Mouse (Mus musculus) liver, embryonic 14.5 days (tissue): ENCODE data around the gene Disc1.

Source experiments
- CTCF ChIP-seq: IDR thresholded peaks from 2 replicates; pipeline ENCODE4 v1.5.1; 2016; ENCODE audit warnings: antibody characterized with exemption, low read depth, control low read depth
- EP300 ChIP-seq: IDR thresholded peaks from 2 replicates; pipeline ENCODE4 v1.6.1; 2016; ENCODE audit warnings: antibody characterized with exemption, low read depth

DNA sequence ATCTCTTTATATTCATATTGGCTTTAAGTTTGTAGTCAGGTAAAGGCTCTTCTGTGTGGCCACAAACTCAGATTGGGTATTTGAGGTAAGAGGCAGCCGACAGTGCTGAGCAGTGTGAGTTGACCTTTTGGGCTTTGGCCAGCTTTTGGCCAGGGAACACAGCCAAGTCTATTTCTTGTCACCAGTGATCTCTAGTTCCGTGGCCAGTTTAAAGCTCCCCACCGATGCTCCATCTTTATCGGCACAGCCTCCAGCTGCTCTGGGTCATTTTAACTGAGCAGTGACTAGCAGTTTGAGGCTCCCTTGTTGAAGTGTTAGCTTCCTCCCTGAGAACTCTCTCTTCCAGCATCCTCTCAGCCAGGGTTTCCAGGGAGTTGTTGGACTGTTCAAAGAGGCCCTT is 29.8 kb downstream of the Disc1 start:
- TF ChIP-seq CTCF (no peak), EP300 (no peak)
